In the genomic region with DNA sequence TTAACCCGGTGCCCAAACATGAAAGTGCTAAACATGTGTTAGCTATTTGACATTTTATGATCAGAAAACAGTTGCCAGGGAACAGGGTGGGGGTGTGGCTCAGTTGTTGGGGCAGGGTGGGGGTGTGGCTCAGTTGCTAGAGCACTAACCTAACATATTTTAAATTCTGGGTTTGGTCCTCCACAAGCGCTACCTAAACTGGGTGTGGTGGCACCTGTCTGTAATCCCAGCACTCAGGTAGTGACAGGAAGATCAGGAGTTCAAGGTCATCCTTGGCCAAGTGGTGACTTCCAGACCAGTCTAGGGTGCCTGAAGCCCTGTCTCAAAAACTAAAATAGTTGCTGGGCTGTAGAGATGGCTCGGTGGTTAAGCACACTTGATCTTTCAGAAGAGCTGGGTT, we compare ENCODE assay signal across 28 mouse cellular contexts. TPM values are rescaled to one million over a fixed set of nuclear protein-coding genes. Genes with fewer than 3 reads are reported as not detected.
DNase-seq lines count a peak whose midpoint lies in the region; ATAC-seq and TF ChIP-seq lines count a peak whose summit lies in the region.
"Had no signal": no experiment of that assay in that cellular context is flagged by ENCODE, and none has a peak within 500 bp of the region (broad histone marks: within the 10 kb centered on the region; RNA-seq: fewer than 3 reads in every experiment).

No protein-coding gene starts in this region.

- H3K9ac ChIP-seq in heart, embryonic 14.5 days (ENCODE audit: low read length) = no peak overlapping the region
- H3K9ac ChIP-seq in midbrain, postnatal 0 days (replicated peaks; ENCODE audit: low read length, poor library complexity, severe bottlenecking) = no peak overlapping the region
- H3K9ac ChIP-seq: hindbrain, embryonic 13.5 days; kidney, embryonic 15.5 days; limb, embryonic 15.5 days; liver, embryonic 13.5 days; midbrain, embryonic 13.5 days; stomach, embryonic 15.5 days had no signal

- no peak for TF ChIP-seq CTCF in midbrain, postnatal 0 days (IDR thresholded peaks at IDR 0.05)

- no peak overlapping the region for H3K4me3 ChIP-seq in heart, embryonic 14.5 days (ENCODE audit: control insufficient read depth in 1 of 2, insufficient read depth in 1 of 2, low read depth in 1 of 2, low read length in 2 of 2)
- H3K4me3 ChIP-seq in midbrain, postnatal 0 days (ENCODE audit: low read depth, low read length) = no peak overlapping the region
- H3K4me3 ChIP-seq: erythroblast, embryonic 14.5 days; hindbrain, embryonic 13.5 days; kidney, embryonic 15.5 days; layer of hippocampus, adult 2 months; left cerebral cortex, adult 2 months; limb, embryonic 15.5 days; liver, embryonic 13.5 days; megakaryocyte, embryonic 14.5 days; midbrain, embryonic 13.5 days; stomach, embryonic 15.5 days had no signal

- 62% methylated on average over 3 of the region's 3 CpGs for WGBS in heart, embryonic 14.5 days
- WGBS in midbrain, postnatal 0 days = 82% methylated on average over 3 of the region's 3 CpGs

- peak; percentile 73 for DNase-seq in heart, adult 11 months
- no peak for DNase-seq in heart, postnatal 10 days
- no peak for DNase-seq in heart, postnatal 14 days
- DNase-seq in urinary bladder, postnatal 14 days (ENCODE audit: low spot score) = peak; percentile 42
- DNase-seq in urinary bladder, postnatal 10 days (ENCODE audit: low spot score) = no peak
- no peak for DNase-seq in midbrain, postnatal 0 days (ENCODE audit: low spot score)
- DNase-seq: adrenal gland, adult 8-10 months; cerebellum, adult 2 months; cerebellum, postnatal 14 days; gastrocnemius, postnatal 10 days; kidney, adult 11 months; kidney, postnatal 25 days; liver, embryonic 13.5 days; lung, adult 18-20 months; lung, postnatal 4 days had no signal

- no peak overlapping the region for H3K4me2 ChIP-seq in heart, embryonic 14.5 days (ENCODE audit: low read length)
- no peak overlapping the region for H3K4me2 ChIP-seq in midbrain, postnatal 0 days (ENCODE audit: low read depth, low read length, poor library complexity, severe bottlenecking)
- H3K4me2 ChIP-seq: hindbrain, embryonic 13.5 days; kidney, embryonic 15.5 days; limb, embryonic 15.5 days; liver, embryonic 13.5 days; midbrain, embryonic 13.5 days; stomach, embryonic 15.5 days had no signal

- intact Hi-C loops in heart, postnatal 10 days (cut with DNase I) = no loop called here
- intact Hi-C loops in heart, postnatal 14 days (cut with DNase I) = no loop called here

- peak overlapping the region; percentile 77 to 91 for H3K27ac ChIP-seq in heart, embryonic 14.5 days (replicated peaks in 1 of 2; ENCODE audit: control insufficient read depth in 1 of 2, insufficient read depth in 1 of 2, low read depth in 2 of 2, low read length in 2 of 2)
- H3K27ac ChIP-seq in midbrain, postnatal 0 days (ENCODE audit: low read depth, low read length) = no peak overlapping the region
- H3K27ac ChIP-seq: hindbrain, embryonic 13.5 days; kidney, embryonic 15.5 days; layer of hippocampus, adult 2 months; left cerebral cortex, adult 2 months; limb, embryonic 15.5 days; liver, embryonic 13.5 days; midbrain, embryonic 13.5 days; stomach, embryonic 15.5 days had no signal

- no peaks in the 10 kb centered on the region for H3K9me3 ChIP-seq in heart, embryonic 14.5 days (ENCODE audit: control insufficient read depth, low read length)
- no peaks in the 10 kb centered on the region for H3K9me3 ChIP-seq in midbrain, postnatal 0 days (ENCODE audit: low read length)
- H3K9me3 ChIP-seq: hindbrain, embryonic 13.5 days; kidney, embryonic 15.5 days; limb, embryonic 15.5 days; liver, embryonic 13.5 days; midbrain, embryonic 13.5 days; stomach, embryonic 15.5 days had no signal

- peaks cover 20 to 32% of the 10 kb centered on the region in 2 experiments for H3K4me1 ChIP-seq in heart, embryonic 14.5 days (ENCODE audit: control insufficient read depth in 2 of 2, insufficient read depth in 2 of 2, low read length in 2 of 2)
- H3K4me1 ChIP-seq in midbrain, postnatal 0 days (ENCODE audit: insufficient read depth, low read length) = no peaks in the 10 kb centered on the region
- H3K4me1 ChIP-seq: hindbrain, embryonic 13.5 days; kidney, embryonic 15.5 days; megakaryocyte, embryonic 14.5 days; midbrain, embryonic 13.5 days; stomach, embryonic 15.5 days had no signal

- H3K36me3 ChIP-seq in heart, embryonic 14.5 days (ENCODE audit: control insufficient read depth, insufficient read depth, low read length) = no peaks in the 10 kb centered on the region
- no peaks in the 10 kb centered on the region for H3K36me3 ChIP-seq in midbrain, postnatal 0 days (ENCODE audit: insufficient read depth, low read length)
- H3K36me3 ChIP-seq: hindbrain, embryonic 13.5 days; kidney, embryonic 15.5 days; limb, embryonic 15.5 days; liver, embryonic 13.5 days; midbrain, embryonic 13.5 days; stomach, embryonic 15.5 days had no signal

- no peak for ATAC-seq in heart, embryonic 14.5 days (ENCODE audit: insufficient number of reproducible peaks, insufficient read depth, low FRiP score, low read depth)
- 0 out of 2 replicates have a peak, but pooled peaks have one; percentile 50 for ATAC-seq in megakaryocyte-erythroid progenitor cell, adult 5-6 weeks (replicated peaks; ENCODE audit: low FRiP score, low TSS enrichment, poor library complexity, severe bottlenecking)
- no peak for ATAC-seq in midbrain, postnatal 0 days (ENCODE audit: low FRiP score)
- ATAC-seq: forebrain, embryonic 16.5 days; lung, postnatal 0 days; midbrain, embryonic 13.5 days had no signal

- no peaks in the 10 kb centered on the region for H3K27me3 ChIP-seq in heart, embryonic 14.5 days (ENCODE audit: control insufficient read depth, insufficient read depth, low read length)
- no peaks in the 10 kb centered on the region for H3K27me3 ChIP-seq in midbrain, postnatal 0 days (ENCODE audit: insufficient read depth, low read length)
- H3K27me3 ChIP-seq: hindbrain, embryonic 13.5 days; kidney, embryonic 15.5 days; limb, embryonic 15.5 days; liver, embryonic 13.5 days; midbrain, embryonic 13.5 days; stomach, embryonic 15.5 days had no signal

RNA-seq across cellular contexts. Expression of a gene that starts 17.3 kb away (rescaled TPM):
- total RNA-seq in heart, postnatal 10 days (2021) = 100 to 1,000 TPM in 1 of 2 experiments, 10 to 100 TPM in 1; 79.4 to 100 TPM
- polyA plus RNA-seq in heart, embryonic 14.5 days (2014; fragmentation: Nextera tagmentation; extraction: Ambion mirVana) = 120 and 122 TPM in 2 replicates
- 10 to 100 TPM; 44.0 to 46.9 TPM for total RNA-seq in heart, postnatal 14 days (2021)
- total RNA-seq in megakaryocyte-erythroid progenitor cell, adult 5-6 weeks (2014; fragmentation: Nextera tagmentation) = 100 and 113 TPM in 2 replicates
- 42.2 and 49.5 TPM in 2 replicates for total RNA-seq in megakaryocyte-erythroid progenitor cell, adult 5-6 weeks (2017)
- total RNA-seq in midbrain, postnatal 0 days (2014; rRNA removed) = 212 and 217 TPM in 2 replicates
- 64.8 and 68.0 TPM in 2 replicates for polyA plus RNA-seq in midbrain, postnatal 0 days (2015; fragmentation: Nextera tagmentation; extraction: Ambion mirVana)

Comparison
In these comparisons a context has a peak if more than half of its experiments do, and no peak if none do; other contexts are left out.
1. DNase-seq: peak in heart, adult 11 months (single experiment) and urinary bladder, postnatal 14 days (single experiment); none in heart, postnatal 10 days (0 of 2), heart, postnatal 14 days (0 of 2), urinary bladder, postnatal 10 days (single experiment) and midbrain, postnatal 0 days (single experiment).